Mouse (Mus musculus): ENCODE measurements at regions not wholly inside any gene's neighbourhood (a gene's known extent, or its start where the extent isn't known, plus 50 kb on each side); places are given as distances from the start of the nearest gene placed in this dataset.

- Histone ChIP-seq H3K9me3 (no peaks in the 10 kb centered on the region), H3K27me3 (ENCODE audit: poor library complexity, severe bottlenecking) (no peaks in the 10 kb centered on the region), H3K36me3 (replicated peaks) (no peaks in the 10 kb centered on the region), H3K4me1 (no peaks in the 10 kb centered on the region), H3K27ac (no peak overlapping the region), H3K4me3 (no peak overlapping the region)
- no peak for DNase-seq (ENCODE audit: extremely low spot score, low spot score)
- 86% methylated on average over 1 of the region's 1 CpGs for WGBS
Measured at GRCm38 (mm10) chr11:48048311-48048710, 59.5 kb upstream of the Sgcd start.
